Mouse (Mus musculus): ENCODE data around the gene Etl4. TPM values are rescaled to one million over a fixed set of nuclear protein-coding genes. Genes with fewer than 3 reads are reported as not detected.
A peak's percentile ranks its signal among the peaks of the same experiment; 100 is the strongest.

Etl4 gene
- polyA plus RNA-seq, 1 experiment: 19.0 TPM

- H3K4me3 ChIP-seq (ENCODE audit: low read depth, low read length): no peak overlapping the region
- peaks cover 9% of the 10 kb centered on the region; the same call in 1 of the 2 replicates for H3K4me1 ChIP-seq (ENCODE audit: control insufficient read depth, insufficient read depth, insufficient read length, low read length)
- H3K27ac ChIP-seq (ENCODE audit: insufficient read depth, low read depth, low read length): no peak overlapping the region
- TF ChIP-seq POLR2A (IDR thresholded peaks at IDR 0.05; ENCODE audit: low read depth, low read length) (no peak), CTCF (IDR thresholded peaks at IDR 0.05; ENCODE audit: extremely low read depth, insufficient read length, insufficient replicate concordance, low read depth, low read length) (no peak)
- H3K27me3 ChIP-seq (ENCODE audit: control insufficient read depth, insufficient read depth, low read length): no peaks in the 10 kb centered on the region
- no peaks in the 10 kb centered on the region for H3K36me3 ChIP-seq (ENCODE audit: control insufficient read depth, insufficient read depth, low read length)
- WGBS: 79% methylated on average over 9 of the region's 9 CpGs
Observed at GRCm38 (mm10) chr2:20654598-20655340, 745.2 kb downstream of the Etl4 start.

- Histone ChIP-seq H3K27ac (ENCODE audit: insufficient read depth, low read depth, low read length) (no peak overlapping the region), H3K4me1 (ENCODE audit: control insufficient read depth, insufficient read depth, insufficient read length, low read length) (peaks cover 12% of the 10 kb centered on the region; the same call in 1 of the 2 replicates), H3K27me3 (ENCODE audit: control insufficient read depth, insufficient read depth, low read length) (no peaks in the 10 kb centered on the region), H3K4me3 (ENCODE audit: low read depth, low read length) (no peak overlapping the region), H3K36me3 (ENCODE audit: control insufficient read depth, insufficient read depth, low read length) (no peaks in the 10 kb centered on the region)
- WGBS: 43% methylated on average over 2 of the region's 2 CpGs
- TF ChIP-seq CTCF (IDR thresholded peaks at IDR 0.05; ENCODE audit: extremely low read depth, insufficient read length, insufficient replicate concordance, low read depth, low read length) (no peak), POLR2A (IDR thresholded peaks at IDR 0.05; ENCODE audit: low read depth, low read length) (no peak)
Observed at GRCm38 (mm10) chr2:20655341-20655612, 745.7 kb downstream of the Etl4 start.

- no peaks in the 10 kb centered on the region; the same call in 1 of the 2 replicates for H3K36me3 ChIP-seq (ENCODE audit: control insufficient read depth, insufficient read depth, low read length)
- 25% methylated on average over 3 of the region's 3 CpGs for WGBS
Observed at GRCm38 (mm10) chr2:20657856-20658255, 748.3 kb downstream of the Etl4 start.

DNA sequence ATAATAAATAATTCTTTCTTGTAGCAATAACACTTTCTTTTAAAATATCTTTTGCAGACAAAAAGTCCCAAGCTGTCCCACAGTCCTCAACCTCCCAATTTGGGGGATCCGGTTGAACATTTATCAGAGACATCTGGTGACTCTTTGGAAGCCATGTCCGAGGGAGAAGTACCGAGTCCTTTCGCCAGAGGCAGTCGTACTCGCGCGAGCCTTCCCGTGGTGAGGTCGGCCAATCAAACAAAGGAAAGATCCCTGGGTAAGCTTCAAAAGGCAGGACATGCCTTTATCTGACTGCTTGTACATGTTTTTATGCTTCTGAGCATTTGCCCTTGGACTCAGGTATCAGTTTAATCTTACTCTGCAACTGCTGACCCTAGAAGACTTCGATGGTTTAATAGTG, 752.3 kb downstream of the Etl4 start:
- Histone ChIP-seq H3K27ac (ENCODE audit: insufficient read depth, low read depth, low read length) (no peak overlapping the region), H3K36me3 (ENCODE audit: control insufficient read depth, insufficient read depth, low read length) (no peaks in the 10 kb centered on the region; the same call in 1 of the 2 replicates), H3K27me3 (ENCODE audit: control insufficient read depth, insufficient read depth, low read length) (no peaks in the 10 kb centered on the region), H3K4me1 (ENCODE audit: control insufficient read depth, insufficient read depth, insufficient read length, low read length) (peaks cover 12% of the 10 kb centered on the region; the same call in 1 of the 2 replicates), H3K4me3 (ENCODE audit: low read depth, low read length) (no peak overlapping the region)
- WGBS: 94% methylated on average over 11 of the region's 11 CpGs
- TF ChIP-seq POLR2A (IDR thresholded peaks at IDR 0.05; ENCODE audit: low read depth, low read length) (no peak), CTCF (IDR thresholded peaks at IDR 0.05; ENCODE audit: extremely low read depth, insufficient read length, insufficient replicate concordance, low read depth, low read length) (no peak)

More at GRCm38 (mm10) chr2:20657856-20658255, 748.3 kb downstream of the Etl4 start:
- TF ChIP-seq CTCF (IDR thresholded peaks at IDR 0.05; ENCODE audit: extremely low read depth, insufficient read length, insufficient replicate concordance, low read depth, low read length) (no peak), POLR2A (IDR thresholded peaks at IDR 0.05; ENCODE audit: low read depth, low read length) (no peak)
- no peak overlapping the region for H3K27ac ChIP-seq (ENCODE audit: insufficient read depth, low read depth, low read length)
- H3K27me3 ChIP-seq (ENCODE audit: control insufficient read depth, insufficient read depth, low read length): no peaks in the 10 kb centered on the region
- H3K4me3 ChIP-seq (ENCODE audit: low read depth, low read length): no peak overlapping the region
- peaks cover 12% of the 10 kb centered on the region; the same call in 1 of the 2 replicates for H3K4me1 ChIP-seq (ENCODE audit: control insufficient read depth, insufficient read depth, insufficient read length, low read length)

- Histone ChIP-seq H3K27ac (ENCODE audit: insufficient read depth, low read depth, low read length) (no peak overlapping the region), H3K4me1 (ENCODE audit: control insufficient read depth, insufficient read depth, insufficient read length, low read length) (peaks cover 8% of the 10 kb centered on the region; the same call in 1 of the 2 replicates), H3K4me3 (ENCODE audit: low read depth, low read length) (no peak overlapping the region), H3K27me3 (ENCODE audit: control insufficient read depth, insufficient read depth, low read length) (no peaks in the 10 kb centered on the region), H3K36me3 (ENCODE audit: control insufficient read depth, insufficient read depth, low read length) (no peaks in the 10 kb centered on the region; the same call in 1 of the 2 replicates)
- WGBS: 89% methylated on average over 3 of the region's 3 CpGs
- TF ChIP-seq CTCF (IDR thresholded peaks at IDR 0.05; ENCODE audit: extremely low read depth, insufficient read length, insufficient replicate concordance, low read depth, low read length) (no peak), POLR2A (IDR thresholded peaks at IDR 0.05; ENCODE audit: low read depth, low read length) (no peak)
Observed at GRCm38 (mm10) chr2:20662696-20663095, 753.1 kb downstream of the Etl4 start.

GRCm38 (mm10) chr2:20665309-20665971, 755.9 kb downstream of the Etl4 start:
- Histone ChIP-seq H3K27ac (ENCODE audit: insufficient read depth, low read depth, low read length) (peak overlapping the region; percentile 53), H3K36me3 (ENCODE audit: control insufficient read depth, insufficient read depth, low read length) (no peaks in the 10 kb centered on the region; the same call in 1 of the 2 replicates)
- whole genome bisulfite sequencing: 26% methylated on average over 5 of the region's 5 CpGs

DNA sequence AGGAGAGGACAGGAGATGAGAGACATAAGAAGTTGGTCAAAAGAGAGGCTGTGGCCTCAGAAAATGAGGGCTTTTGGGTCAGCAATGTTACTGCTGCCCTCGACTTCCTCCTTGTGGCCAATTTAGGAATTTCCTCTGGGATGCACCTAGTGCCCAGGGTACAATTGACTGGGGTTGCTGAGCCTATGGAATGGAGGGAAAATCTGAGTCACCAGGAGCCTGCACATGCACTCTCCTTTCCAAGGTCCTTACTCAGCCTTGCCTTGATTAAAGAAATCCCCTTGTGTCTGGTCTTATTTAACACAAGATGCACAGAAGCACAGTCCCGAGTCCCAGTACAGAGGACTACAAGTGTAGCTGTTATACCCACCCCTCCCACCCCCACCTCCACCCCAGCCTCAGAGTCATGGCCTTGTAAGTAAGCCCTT, 756.5 kb downstream of the Etl4 start:
- peak overlapping the region; percentile 53; the same call in 1 of the 2 replicates for H3K27ac ChIP-seq (ENCODE audit: insufficient read depth, low read depth, low read length)
- TF ChIP-seq POLR2A (IDR thresholded peaks at IDR 0.05; ENCODE audit: low read depth, low read length) (no peak), CTCF (IDR thresholded peaks at IDR 0.05; ENCODE audit: extremely low read depth, insufficient read length, insufficient replicate concordance, low read depth, low read length) (peak; percentile 68; the same call in 1 of the 2 replicates)
- no peak overlapping the region for H3K4me3 ChIP-seq (ENCODE audit: low read depth, low read length)
- peaks cover 2% of the 10 kb centered on the region; the same call in 1 of the 2 replicates for H3K4me1 ChIP-seq (ENCODE audit: control insufficient read depth, insufficient read depth, insufficient read length, low read length)
- 46% methylated on average over 2 of the region's 2 CpGs for WGBS
- no peaks in the 10 kb centered on the region for H3K27me3 ChIP-seq (ENCODE audit: control insufficient read depth, insufficient read depth, low read length)
- no peaks in the 10 kb centered on the region; the same call in 1 of the 2 replicates for H3K36me3 ChIP-seq (ENCODE audit: control insufficient read depth, insufficient read depth, low read length)

More at GRCm38 (mm10) chr2:20665309-20665971, 755.9 kb downstream of the Etl4 start:
- peaks cover 2% of the 10 kb centered on the region; the same call in 1 of the 2 replicates for H3K4me1 ChIP-seq (ENCODE audit: control insufficient read depth, insufficient read depth, insufficient read length, low read length)
- TF ChIP-seq CTCF (IDR thresholded peaks at IDR 0.05; ENCODE audit: extremely low read depth, insufficient read length, insufficient replicate concordance, low read depth, low read length) (no peak), POLR2A (IDR thresholded peaks at IDR 0.05; ENCODE audit: low read depth, low read length) (no peak)
- no peak overlapping the region for H3K4me3 ChIP-seq (ENCODE audit: low read depth, low read length)
- no peaks in the 10 kb centered on the region for H3K27me3 ChIP-seq (ENCODE audit: control insufficient read depth, insufficient read depth, low read length)

Data from small intestine, adult 2 months (tissue).